In the genomic region with DNA sequence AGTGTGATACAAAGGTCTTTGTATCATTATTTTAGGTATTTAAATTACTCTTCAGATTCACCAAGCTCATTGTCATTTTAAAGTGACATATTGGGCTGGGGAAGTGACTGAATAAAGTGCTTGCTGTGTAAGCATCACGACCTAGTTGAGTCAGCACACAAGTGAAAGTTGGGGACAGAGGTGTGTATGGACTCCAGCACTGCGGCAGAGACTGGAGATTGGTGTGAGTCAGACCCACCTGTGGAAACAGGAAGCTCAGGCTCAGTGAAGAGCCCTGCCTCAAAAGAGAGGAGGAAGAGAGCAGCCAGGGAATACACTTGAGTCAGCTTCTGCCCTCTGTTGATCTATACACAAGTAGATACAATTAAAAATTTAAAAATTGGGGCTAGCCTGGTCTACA, we compare ENCODE assay signal across 30 mouse cellular contexts. TPM values are rescaled to one million over a fixed set of nuclear protein-coding genes. Genes with fewer than 3 reads are reported as not detected.
DNase-seq lines count a peak whose midpoint lies in the region; ATAC-seq and TF ChIP-seq lines count a peak whose summit lies in the region.
"Had no signal": no experiment of that assay in that cellular context is flagged by ENCODE, and none has a peak within 500 bp of the region (broad histone marks: within the 10 kb centered on the region; RNA-seq: fewer than 3 reads in every experiment).

No protein-coding gene starts in this region.

- WGBS in lung, adult 2 months = 42% methylated on average over 2 of the region's 2 CpGs

- no peaks in the 10 kb centered on the region for H3K27me3 ChIP-seq in splenic B cell, adult 2 months (ENCODE audit: control insufficient read depth, insufficient read depth, low read length, poor library complexity, severe bottlenecking)
- H3K27me3 ChIP-seq: hindbrain, embryonic 15.5 days had no signal

- peak; percentile 69 for DNase-seq in A20 (ENCODE audit: low read depth, low spot score)
- peak; percentile 7 for DNase-seq in fat pad, adult 2 months (ENCODE audit: extremely low read depth, low read depth, low spot score)
- DNase-seq in splenic B cell, adult 2 months (ENCODE audit: low read depth, low spot score) = peak; percentile 6
- DNase-seq in lung, adult 2 months = no peak
- no peak for DNase-seq in left cerebral cortex, adult 9 months (ENCODE audit: low spot score in 2 of 2)
- no peak for DNase-seq in gastrocnemius, postnatal 4 days (ENCODE audit: low spot score in 2 of 2)
- DNase-seq: adrenal gland, postnatal 10 days; cerebellum, adult 8-10 months; cerebellum, postnatal 36 days; gastrocnemius, postnatal 14 days; kidney, adult 8-10 months; kidney, postnatal 10 days; liver, postnatal 0 days; lung, postnatal 10 days; thymus, postnatal 14 days had no signal

- no peak for TF ChIP-seq POLR2A in lung, adult 2 months (IDR thresholded peaks at IDR 0.05; ENCODE audit: borderline replicate concordance, extremely low read depth, low read depth, low read length)

- H3K4me1 ChIP-seq in lung, adult 2 months (ENCODE audit: control insufficient read depth, insufficient read depth, low read length) = no peaks in the 10 kb centered on the region
- H3K4me1 ChIP-seq: hindbrain, embryonic 15.5 days had no signal

- ATAC-seq in CD4-positive, CD25-positive, alpha-beta regulatory T cell, adult 4 months = peak; percentile 77
- ATAC-seq: forebrain, embryonic 14.5 days; liver, postnatal 0 days had no signal

- no peak overlapping the region for H3K4me3 ChIP-seq in lung, adult 2 months (replicated peaks; ENCODE audit: extremely low read depth, low read depth, low read length)
- H3K4me3 ChIP-seq: hindbrain, embryonic 15.5 days had no signal

- peaks cover 13% of the 10 kb centered on the region; the same call in 1 of the 2 replicates for H3K36me3 ChIP-seq in splenic B cell, adult 2 months (ENCODE audit: control insufficient read depth, insufficient read depth, low read length, poor library complexity, severe bottlenecking)

- TF ChIP-seq CTCF in lung, adult 2 months (IDR thresholded peaks at IDR 0.05; ENCODE audit: insufficient read depth, low read length) = no peak

RNA-seq across cellular contexts. Expression of a gene that starts 34.0 kb away (rescaled TPM):
- polyA plus RNA-seq in CD4-positive, CD25-positive, alpha-beta regulatory T cell, adult 4 months (2017; shearing (Covaris generic)) = 1 to 10 TPM in 1 of 2 experiments, not detected in 1; 1.4 TPM
- 1.5 and 1.6 TPM in 2 replicates for polyA plus RNA-seq in lung, adult 2 months (2012; rRNA removed)
- total RNA-seq in gastrocnemius, postnatal 4 days (2021) = not detected
- total RNA-seq: adrenal gland, postnatal 10 days; gastrocnemius, postnatal 14 days; heart, adult 8-10 months; hematopoietic stem cell, adult 5-6 weeks; liver, adult 2 months; midbrain, postnatal 0 days had no signal
- polyA plus RNA-seq: forebrain, embryonic 14.5 days; heart, postnatal 0 days; limb, embryonic 11.5 days; liver, postnatal 0 days; neural tube, embryonic 14.5 days had no signal

RNA-seq across cellular contexts. Expression of a gene that starts 39.9 kb away (rescaled TPM):
- 10 to 100 TPM; 18.8 to 32.8 TPM for polyA plus RNA-seq in CD4-positive, CD25-positive, alpha-beta regulatory T cell, adult 4 months (2017; shearing (Covaris generic))
- polyA plus RNA-seq in lung, adult 2 months (2012; rRNA removed) = 51.1 and 70.6 TPM in 2 replicates
- total RNA-seq in gastrocnemius, postnatal 4 days (2021) = 10 to 100 TPM; 37.1 to 41.4 TPM

RNA-seq across cellular contexts. Expression of a gene that starts 45.5 kb away (rescaled TPM):
- polyA plus RNA-seq in CD4-positive, CD25-positive, alpha-beta regulatory T cell, adult 4 months (2017; shearing (Covaris generic)) = not detected
- polyA plus RNA-seq in lung, adult 2 months (2012; rRNA removed) = 0.15 TPM in 1 of 2 replicates, not detected in the other
- total RNA-seq in gastrocnemius, postnatal 4 days (2021) = not detected
- total RNA-seq: adrenal gland, postnatal 10 days; gastrocnemius, postnatal 14 days; heart, adult 8-10 months; hematopoietic stem cell, adult 5-6 weeks; layer of hippocampus, postnatal 14 days; left cerebral cortex, postnatal 10 days; liver, adult 2 months; midbrain, postnatal 0 days had no signal
- polyA plus RNA-seq: brain, embryonic 14.5 days; forebrain, embryonic 14.5 days; heart, postnatal 0 days; hindbrain, embryonic 15.5 days; limb, embryonic 11.5 days; liver, adult 2 months; liver, postnatal 0 days; midbrain, embryonic 11.5 days; midbrain, postnatal 0 days; neural tube, embryonic 14.5 days had no signal

RNA-seq across cellular contexts. Expression of a gene that starts 52.0 kb away (rescaled TPM):
- not detected for polyA plus RNA-seq in CD4-positive, CD25-positive, alpha-beta regulatory T cell, adult 4 months (2017; shearing (Covaris generic))
- polyA plus RNA-seq in lung, adult 2 months (2012; rRNA removed) = not detected in 2 replicates
- total RNA-seq in gastrocnemius, postnatal 4 days (2021) = not detected
- total RNA-seq: adrenal gland, postnatal 10 days; gastrocnemius, postnatal 14 days; heart, adult 8-10 months; hematopoietic stem cell, adult 5-6 weeks; layer of hippocampus, postnatal 14 days; left cerebral cortex, postnatal 10 days; liver, adult 2 months; midbrain, postnatal 0 days had no signal
- polyA plus RNA-seq: brain, embryonic 14.5 days; embryonic facial prominence, embryonic 14.5 days; forebrain, embryonic 14.5 days; heart, postnatal 0 days; hindbrain, embryonic 15.5 days; limb, embryonic 11.5 days; liver, adult 2 months; liver, postnatal 0 days; midbrain, embryonic 11.5 days; midbrain, postnatal 0 days; neural tube, embryonic 14.5 days had no signal

Comparison
In these comparisons a context has a peak if more than half of its experiments do, and no peak if none do; other contexts are left out.
1. DNase-seq: peak in A20 (single experiment), fat pad, adult 2 months (single experiment) and splenic B cell, adult 2 months (single experiment); none in lung, adult 2 months (single experiment), left cerebral cortex, adult 9 months (0 of 2) and gastrocnemius, postnatal 4 days (0 of 2).